Mouse (Mus musculus) forebrain, postnatal 0 days (tissue): ENCODE measurements around the gene Foxo3. TPM values are rescaled to one million over a fixed set of nuclear protein-coding genes. Genes with fewer than 3 reads are reported as not detected.
A peak's percentile ranks its signal among the peaks of the same experiment; 100 is the strongest.

Source experiments
- ATAC-seq: fragments of 200-750 bp; cut with Nextera tagmentation; 2 replicates; pipeline ENCODE4 v1.8.0; 2017; ENCODE audit warnings: mild to moderate bottlenecking, moderate library complexity
- DNase-seq: peaks from one replicate; pipeline ENCODE4 v3.0.0-alpha.2; 2015
- H3K27ac ChIP-seq: fragments of 300-500 bp; sonication (generic); 2 replicates; pipeline ENCODE4 v1.5.1; 2014; ENCODE audit warnings: low read depth, mild to moderate bottlenecking, antibody characterized with exemption, low read length, moderate library complexity, mixed read lengths
- H3K27me3 ChIP-seq: fragments of 300-500 bp; sonication (generic); 2 replicates; pipeline ENCODE4 v1.6.1; 2014; ENCODE audit warnings: mild to moderate bottlenecking, low read length, mixed read lengths; ENCODE audit not compliant: insufficient read depth
- H3K36me3 ChIP-seq: fragments of 300-500 bp; sonication (generic); 2 replicates; pipeline ENCODE4 v1.6.1; 2014; ENCODE audit warnings: mild to moderate bottlenecking, moderate library complexity; ENCODE audit not compliant: insufficient read depth
- H3K4me1 ChIP-seq: fragments of 300-500 bp; sonication (generic); 2 replicates; pipeline ENCODE4 v1.6.1; 2014; ENCODE audit warnings: antibody characterized with exemption; ENCODE audit not compliant: insufficient read depth
- H3K4me2 ChIP-seq: fragments of 300-500 bp; sonication (generic); 2 replicates; pipeline ENCODE4 v1.6.1; 2014; ENCODE audit warnings: low read depth, mild to moderate bottlenecking, moderate library complexity
- H3K4me3 ChIP-seq: fragments of 300-500 bp; sonication (generic); 2 replicates; pipeline ENCODE4 v1.5.1; 2014; ENCODE audit warnings: low read depth, low read length, mixed read lengths
- H3K9ac ChIP-seq: fragments of 300-500 bp; sonication (generic); 2 replicates; pipeline ENCODE4 v1.6.1; 2014; ENCODE audit warnings: mild to moderate bottlenecking
- H3K9me3 ChIP-seq: fragments of 300-500 bp; sonication (generic); 2 replicates; pipeline ENCODE4 v1.6.1; 2016; ENCODE audit warnings: low read length
- CTCF ChIP-seq: sonication (generic); IDR thresholded peaks from 2 replicates; pipeline ENCODE4 v1.5.1; 2016; ENCODE audit warnings: antibody characterized with exemption, control low read depth, low read depth
- WGBS: fragments of 180-500 bp; shearing (Covaris S2); extraction: QIAGEN DNeasy Blood & Tissue Kit; methylation state at CpG from one replicate; pipeline ENCODE4 v1.1.7; 2014; 5-methylcytosine and 5-hydroxymethylcytosine counted together
- polyA plus RNA-seq: library from polyadenylated mRNA; unstranded; fragments of >200 nt; fragmentation: Nextera tagmentation; extraction: Ambion mirVana; gene quantifications from 2 replicates; pipeline ENCODE4 v1.2.1, GENCODE M21; 2015
- total RNA-seq: library from RNA; depleted of rRNA; stranded (reverse); fragments of >200 nt; gene quantifications from 2 replicates; pipeline ENCODE4 v1.2.3, GENCODE M21; 2014; rRNA removed

Gene Foxo3
- total RNA-seq (24.2 and 29.1 TPM in 2 replicates), polyA plus RNA-seq (6.4 and 6.5 TPM in 2 replicates)

GRCm38 (mm10) chr10:42276507-42277345 lies at the start of gene Foxo3:
TSS of gene Foxo3 (minus strand) at chr10:42276755.
- H3K4me3 ChIP-seq, result peak within 1 kb of the TSS; percentile 80
- WGBS, result 2% methylated on average over 49 of the region's 88 CpGs
- H3K9me3 ChIP-seq, result no peaks in the 10 kb centered on the region
- peak; percentile 75 for ATAC-seq
- no peak for TF ChIP-seq CTCF
- H3K4me1 ChIP-seq, result peaks cover 19% of the 10 kb centered on the region; the same call in 1 of the 2 replicates
- H3K27ac ChIP-seq, result peak within 1 kb of the TSS; percentile 93
- H3K9ac ChIP-seq, result peak within 1 kb of the TSS; percentile 72
- no peaks in the 10 kb centered on the region; the same call in 1 of the 2 replicates for H3K36me3 ChIP-seq
- H3K27me3 ChIP-seq, result 0 out of 2 replicates have a peak, but pooled peaks cover 3% of the 10 kb centered on the region
- DNase-seq, result peak; percentile 96
- H3K4me2 ChIP-seq, result peak within 1 kb of the TSS; percentile 98

DNA sequence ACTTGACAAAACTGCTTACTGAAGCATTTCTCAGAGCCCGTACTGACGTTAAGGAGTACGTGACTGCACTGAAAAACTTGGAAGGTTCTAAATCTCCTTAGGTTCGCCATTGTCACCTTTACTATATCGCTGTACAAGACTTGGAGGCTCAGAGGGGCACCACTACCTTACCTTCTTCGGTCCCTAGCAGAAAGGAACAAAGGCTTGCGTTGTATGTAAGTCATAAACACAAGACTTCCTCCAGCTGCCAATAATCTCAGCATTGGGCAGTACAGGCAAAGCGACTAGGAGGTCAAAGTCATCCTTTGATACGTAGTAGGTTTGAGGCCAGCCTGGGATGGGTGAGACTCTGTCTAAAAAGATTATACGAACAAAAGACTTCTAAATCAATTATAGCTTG lies 48.8 kb upstream of the Foxo3 start:
- no peak overlapping the region for H3K4me2 ChIP-seq
- no peaks in the 10 kb centered on the region for H3K9me3 ChIP-seq
- H3K4me3 ChIP-seq, result no peak overlapping the region
- H3K9ac ChIP-seq, result no peak overlapping the region
- H3K4me1 ChIP-seq, result no peaks in the 10 kb centered on the region
- ATAC-seq (no peak), DNase-seq (no peak)
- H3K36me3 ChIP-seq, result no peaks in the 10 kb centered on the region
- H3K27ac ChIP-seq, result no peak overlapping the region
- TF ChIP-seq CTCF, result no peak
- peaks cover 5% of the 10 kb centered on the region; the same call in 1 of the 2 replicates for H3K27me3 ChIP-seq
- 74% methylated on average over 10 of the region's 10 CpGs for WGBS

- peaks cover 5% of the 10 kb centered on the region; the same call in 1 of the 2 replicates for H3K27me3 ChIP-seq
- H3K27ac ChIP-seq, result no peak overlapping the region
- H3K9ac ChIP-seq, result no peak overlapping the region
- ATAC-seq (no peak), DNase-seq (no peak)
- H3K36me3 ChIP-seq, result no peaks in the 10 kb centered on the region
- H3K4me3 ChIP-seq, result no peak overlapping the region
- no peak overlapping the region for H3K4me2 ChIP-seq
- no peaks in the 10 kb centered on the region for H3K4me1 ChIP-seq
- no peak for TF ChIP-seq CTCF
- no peaks in the 10 kb centered on the region for H3K9me3 ChIP-seq
These were observed 47.4 kb upstream of the Foxo3 start for GRCm38 (mm10) chr10:42323978-42324377.

GRCm38 (mm10) chr10:42313222-42313786 lies 36.7 kb upstream of the Foxo3 start:
- H3K27me3 ChIP-seq, result no peaks in the 10 kb centered on the region
- no peaks in the 10 kb centered on the region; the same call in 1 of the 2 replicates for H3K36me3 ChIP-seq
- no peak overlapping the region for H3K4me2 ChIP-seq
- no peak overlapping the region for H3K9ac ChIP-seq
- DNase-seq (no peak), ATAC-seq (no peak)
- no peak overlapping the region for H3K27ac ChIP-seq
- H3K9me3 ChIP-seq, result no peaks in the 10 kb centered on the region
- 89% methylated on average over 22 of the region's 22 CpGs for WGBS
- no peak for TF ChIP-seq CTCF
- H3K4me1 ChIP-seq, result no peaks in the 10 kb centered on the region
- H3K4me3 ChIP-seq, result no peak overlapping the region

DNA sequence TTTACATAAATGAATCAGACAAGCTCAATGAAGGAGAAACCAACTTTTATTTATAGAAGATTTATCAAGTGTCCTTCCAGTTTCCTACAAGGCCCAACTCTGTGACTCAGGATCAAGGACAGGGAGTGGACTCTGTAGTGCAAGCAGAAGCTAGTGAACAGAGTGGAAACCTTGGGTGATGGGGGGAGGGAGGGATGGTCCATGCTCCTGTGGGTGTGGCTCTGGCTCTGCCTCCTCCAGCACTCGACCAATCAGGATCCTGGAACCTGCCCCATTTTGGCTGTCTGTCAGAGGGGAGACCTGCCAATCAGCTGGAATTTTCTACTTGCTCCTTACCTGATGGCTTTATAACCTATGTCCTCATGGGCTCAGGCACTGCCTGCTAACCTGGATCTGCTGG lies 36.0 kb upstream of the Foxo3 start:
- no peak for ATAC-seq
- Histone ChIP-seq H3K9me3 (no peaks in the 10 kb centered on the region), H3K4me2 (no peak overlapping the region), H3K27ac (no peak overlapping the region), H3K9ac (no peak overlapping the region), H3K4me1 (no peaks in the 10 kb centered on the region), H3K36me3 (no peaks in the 10 kb centered on the region), H3K27me3 (no peaks in the 10 kb centered on the region), H3K4me3 (no peak overlapping the region)
- no peak for TF ChIP-seq CTCF
- no peak for DNase-seq
- WGBS, result 75% methylated on average over 1 of the region's 1 CpGs

- Histone ChIP-seq H3K9ac (peak overlapping the region; percentile 10; the same call in 1 of the 2 replicates), H3K27me3 (no peaks in the 10 kb centered on the region), H3K4me3 (peak overlapping the region; percentile 24; the same call in 1 of the 2 replicates), H3K9me3 (no peaks in the 10 kb centered on the region), H3K36me3 (no peaks in the 10 kb centered on the region), H3K4me1 (no peaks in the 10 kb centered on the region), H3K4me2 (peak overlapping the region; percentile 45), H3K27ac (no peak overlapping the region)
- ATAC-seq (no peak; the same call in 1 of the 2 replicates), DNase-seq (no peak)
- WGBS, result 39% methylated on average over 8 of the region's 8 CpGs
- no peak for TF ChIP-seq CTCF
These were observed 32.1 kb upstream of the Foxo3 start for GRCm38 (mm10) chr10:42308687-42308987.
